8 mouse cellular contexts compared by ENCODE assay signal in the genomic region with DNA sequence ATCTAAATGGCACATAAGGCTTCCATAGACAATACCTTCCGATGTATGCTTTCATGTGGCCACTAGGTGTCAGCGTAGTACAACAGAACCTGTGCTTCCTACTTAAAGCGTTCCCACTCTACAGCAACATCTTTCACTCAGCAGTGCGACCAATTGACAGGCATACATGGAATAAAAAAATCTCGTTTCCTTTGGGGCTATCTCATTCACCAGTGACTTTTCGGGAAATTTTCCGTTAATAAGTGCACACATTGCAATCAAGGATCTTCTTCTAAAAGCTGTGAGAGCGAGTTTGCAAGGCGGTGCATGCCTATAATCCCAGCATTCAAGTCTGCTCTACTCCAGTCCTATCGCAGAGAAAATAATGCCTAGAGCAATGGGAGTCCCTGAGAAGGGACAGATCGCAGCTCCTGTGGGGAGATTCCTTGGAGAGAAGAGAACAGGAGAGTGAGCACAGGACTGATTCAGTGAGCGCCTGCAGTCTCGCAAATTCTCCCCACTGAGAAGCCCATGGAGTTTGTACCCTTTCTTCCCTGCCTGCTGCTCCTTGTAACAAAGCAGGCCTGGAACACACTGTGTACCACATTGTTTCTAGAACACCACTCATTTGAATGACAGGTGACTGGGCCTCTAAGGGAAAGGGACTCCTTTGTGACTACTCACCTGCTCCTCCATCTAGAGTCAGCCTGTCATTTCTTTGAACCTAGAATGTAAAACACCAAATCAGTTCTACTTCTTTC.
A peak's percentile ranks its signal among the peaks of the same experiment; 100 is the strongest.
DNase-seq lines count a peak whose midpoint lies in the region; ATAC-seq and TF ChIP-seq lines count a peak whose summit lies in the region.

No protein-coding gene starts in this region.

- H3K9me3 ChIP-seq in heart, embryonic 10.5 days = no peaks in the 10 kb centered on the region
- H3K9me3 ChIP-seq in limb, embryonic 11.5 days (ENCODE audit: control insufficient read depth, low read length) = no peaks in the 10 kb centered on the region

- no peaks in the 10 kb centered on the region for H3K27me3 ChIP-seq in heart, embryonic 10.5 days (ENCODE audit: insufficient read depth, poor library complexity, severe bottlenecking)
- H3K27me3 ChIP-seq in limb, embryonic 11.5 days (ENCODE audit: control insufficient read depth, insufficient read depth, low read length) = no peaks in the 10 kb centered on the region
- no peaks in the 10 kb centered on the region for H3K27me3 ChIP-seq in thymus, adult 2 months (ENCODE audit: control insufficient read depth, insufficient read depth, low read length)

- 24% methylated on average over 13 of the region's 13 CpGs for WGBS in heart, embryonic 10.5 days
- WGBS in limb, embryonic 11.5 days = 27% methylated on average over 13 of the region's 13 CpGs
- 36% methylated on average over 13 of the region's 13 CpGs for WGBS in thymus, adult 2 months

- H3K36me3 ChIP-seq in heart, embryonic 10.5 days = no peaks in the 10 kb centered on the region
- H3K36me3 ChIP-seq in limb, embryonic 11.5 days (ENCODE audit: control insufficient read depth, insufficient read depth, low read length) = no peaks in the 10 kb centered on the region
- no peaks in the 10 kb centered on the region for H3K36me3 ChIP-seq in thymus, adult 2 months (ENCODE audit: control insufficient read depth, insufficient read depth, low read length)

- no peak overlapping the region for H3K9ac ChIP-seq in limb, embryonic 11.5 days (ENCODE audit: low read length)

- H3K27ac ChIP-seq in heart, embryonic 10.5 days = no peak overlapping the region
- H3K27ac ChIP-seq in limb, embryonic 11.5 days (replicated peaks; ENCODE audit: low read depth, low read length) = no peak overlapping the region
- no peak overlapping the region for H3K27ac ChIP-seq in thymus, adult 2 months (ENCODE audit: control insufficient read depth, insufficient read depth, low read length)

- H3K4me2 ChIP-seq in limb, embryonic 11.5 days (ENCODE audit: low read depth, severe bottlenecking) = no peak overlapping the region

- H3K4me3 ChIP-seq in heart, embryonic 10.5 days = peak overlapping the region; percentile 15; the same call in 1 of the 2 replicates
- no peak overlapping the region for H3K4me3 ChIP-seq in limb, embryonic 11.5 days (ENCODE audit: low read depth, low read length)
- H3K4me3 ChIP-seq in thymus, adult 2 months (ENCODE audit: control insufficient read depth, insufficient read depth, low read length) = no peak overlapping the region

- ATAC-seq in limb, embryonic 11.5 days (ENCODE audit: insufficient number of reproducible peaks, low FRiP score, low TSS enrichment, low read depth) = peak; percentile 78; the same call in 1 of the 2 replicates

- peak; percentile 81 for DNase-seq in CD4-positive, CD25-positive, alpha-beta regulatory T cell, adult 2 months (ENCODE audit: low read depth, low spot score)
- peak; percentile 30 for DNase-seq in adrenal gland, adult 8-10 months
- peak; percentile 57 for DNase-seq in embryo, embryonic 9.5 days (ENCODE audit: extremely low spot score)
- no peak for DNase-seq in heart, embryonic 10.5 days (ENCODE audit: low spot score)
- peak; percentile 73 for DNase-seq in kidney, adult 9 months
- peak; percentile 61 for DNase-seq in limb, embryonic 11.5 days (ENCODE audit: low spot score)
- DNase-seq in neural tube, embryonic 10.5 days (ENCODE audit: extremely low spot score, low spot score) = peak; percentile 52
- DNase-seq in thymus, adult 2 months = peak; percentile 57

- no peaks in the 10 kb centered on the region for H3K4me1 ChIP-seq in heart, embryonic 10.5 days
- no peaks in the 10 kb centered on the region for H3K4me1 ChIP-seq in limb, embryonic 11.5 days (ENCODE audit: control insufficient read depth, insufficient read depth, low read length)
- no peaks in the 10 kb centered on the region for H3K4me1 ChIP-seq in thymus, adult 2 months (replicated peaks; ENCODE audit: control insufficient read depth, insufficient read depth, low read length)

- TF ChIP-seq POLR2A in thymus, adult 2 months (IDR thresholded peaks at IDR 0.05; ENCODE audit: control insufficient read depth, extremely low read depth, insufficient read depth, low read length, poor library complexity) = no peak

- TF ChIP-seq CTCF in thymus, adult 2 months (IDR thresholded peaks at IDR 0.05; ENCODE audit: borderline replicate concordance, control insufficient read depth, extremely low read depth, insufficient read depth, low read length, poor library complexity) = no peak
